Mouse (Mus musculus): ENCODE results near the gene Csdc2. TPM values are rescaled to one million over a fixed set of nuclear protein-coding genes. Genes with fewer than 3 reads are reported as not detected.
"Not testable (repeated sequence)": the region's sequence is repeated elsewhere in the genome, so short reads cannot be mapped to it uniquely, and the experiment has no call there.

Csdc2 gene
- polyA plus RNA-seq, 1 experiment from 2014 or later: 18.0 TPM

DNA sequence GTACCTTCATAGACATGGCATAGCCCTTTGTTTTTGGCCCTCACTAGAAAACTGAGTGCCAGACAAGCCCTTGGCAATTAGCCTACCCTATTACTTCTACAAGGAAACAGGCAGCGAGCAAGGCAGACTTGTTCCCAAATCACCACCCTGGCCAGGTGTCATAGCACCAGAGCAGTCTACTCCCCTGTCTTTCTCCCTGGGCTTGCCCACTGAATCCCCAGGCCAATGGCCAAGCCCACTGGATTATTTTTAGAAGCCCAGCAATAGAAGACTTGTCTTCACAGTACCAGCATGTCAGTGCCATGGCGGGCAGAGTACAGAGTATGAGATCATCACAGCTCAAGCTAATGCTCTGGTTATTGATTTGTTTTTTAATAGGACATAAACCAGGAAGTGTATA, 37.8 kb upstream of the Csdc2 start:
- ATAC-seq (ENCODE audit: low FRiP score) (no peak), DNase-seq (ENCODE audit: low spot score, missing footprints) (no peak)
- WGBS: 95% methylated on average over 2 of the region's 2 CpGs
- no peak overlapping the region for H3K4me3 ChIP-seq (ENCODE audit: low read depth, low read length)
- no peak overlapping the region for H3K4me2 ChIP-seq
- no peak overlapping the region for H3K27ac ChIP-seq (ENCODE audit: low read depth, low read length)
- H3K36me3 ChIP-seq (ENCODE audit: control insufficient read depth, insufficient read depth, low read length): peaks cover 10% of the 10 kb centered on the region
- H3K9ac ChIP-seq (ENCODE audit: low read length): no peak overlapping the region
- H3K27me3 ChIP-seq (ENCODE audit: control insufficient read depth, insufficient read depth, low read length): no peaks in the 10 kb centered on the region
- H3K9me3 ChIP-seq (ENCODE audit: control insufficient read depth, low read length): no peaks in the 10 kb centered on the region
- H3K4me1 ChIP-seq (ENCODE audit: control insufficient read depth, insufficient read depth, low read length): no peaks in the 10 kb centered on the region

DNA sequence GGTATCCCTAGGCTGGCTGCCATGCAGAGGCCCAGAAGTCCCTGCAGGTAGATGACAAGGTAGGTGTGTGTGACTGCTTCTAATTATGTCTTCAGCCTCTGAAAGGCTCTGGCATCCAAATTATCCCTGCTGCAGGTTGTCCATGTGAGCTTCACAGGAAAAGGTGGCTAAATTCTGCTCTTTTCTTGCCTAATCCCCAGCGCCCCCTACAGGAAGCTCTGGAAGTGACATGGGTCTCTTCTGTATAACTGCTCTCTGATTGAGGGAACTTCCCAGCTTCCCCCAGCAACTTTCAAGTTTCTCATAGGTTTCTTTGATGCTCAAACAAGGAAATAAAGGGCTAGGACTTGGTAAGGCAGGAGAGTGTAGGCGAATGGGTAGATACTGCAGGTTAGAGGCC, 31.6 kb upstream of the Csdc2 start:
- Histone ChIP-seq H3K27ac (ENCODE audit: low read depth, low read length) (no peak overlapping the region), H3K9me3 (ENCODE audit: control insufficient read depth, low read length) (no peaks in the 10 kb centered on the region), H3K4me1 (ENCODE audit: control insufficient read depth, insufficient read depth, low read length) (no peaks in the 10 kb centered on the region), H3K9ac (ENCODE audit: low read length) (no peak overlapping the region), H3K4me3 (ENCODE audit: low read depth, low read length) (no peak overlapping the region), H3K36me3 (ENCODE audit: control insufficient read depth, insufficient read depth, low read length) (peaks cover 23% of the 10 kb centered on the region), H3K4me2 (no peak overlapping the region), H3K27me3 (ENCODE audit: control insufficient read depth, insufficient read depth, low read length) (no peaks in the 10 kb centered on the region)
- WGBS: 38% methylated on average over 2 of the region's 2 CpGs
- DNase-seq (ENCODE audit: low spot score, missing footprints): peak; percentile 93
- no peak for ATAC-seq (ENCODE audit: low FRiP score)

DNA sequence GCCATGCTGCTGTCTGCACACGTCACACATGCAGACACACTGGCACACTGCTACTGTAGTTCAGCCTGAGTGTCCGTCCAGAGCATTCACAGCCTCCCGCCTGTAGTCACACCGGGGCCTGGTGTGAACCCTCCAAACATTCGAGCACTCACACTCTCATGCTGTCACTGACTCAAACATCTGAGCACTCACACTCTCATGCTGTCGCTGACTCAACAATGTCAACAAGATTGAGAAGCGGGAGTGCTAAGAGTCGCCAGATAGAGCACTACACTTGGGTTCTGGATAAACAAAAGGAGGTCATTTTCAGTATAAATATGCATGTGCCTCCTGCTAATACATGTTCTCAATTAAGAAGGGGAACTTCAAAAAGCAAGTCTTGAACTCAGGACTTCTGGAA, 28.6 kb upstream of the Csdc2 start:
- no peak for DNase-seq (ENCODE audit: low spot score, missing footprints)
- WGBS: 92% methylated on average over 8 of the region's 8 CpGs
- H3K4me3 ChIP-seq (ENCODE audit: low read depth, low read length): no peak overlapping the region
- H3K4me1 ChIP-seq (ENCODE audit: control insufficient read depth, insufficient read depth, low read length): no peaks in the 10 kb centered on the region
- no peak overlapping the region for H3K9ac ChIP-seq (ENCODE audit: low read length)
- peaks cover 18% of the 10 kb centered on the region for H3K36me3 ChIP-seq (ENCODE audit: control insufficient read depth, insufficient read depth, low read length)
- no peak overlapping the region for H3K27ac ChIP-seq (ENCODE audit: low read depth, low read length)
- no peaks in the 10 kb centered on the region for H3K9me3 ChIP-seq (ENCODE audit: control insufficient read depth, low read length)
- no peak overlapping the region for H3K4me2 ChIP-seq
- H3K27me3 ChIP-seq (ENCODE audit: control insufficient read depth, insufficient read depth, low read length): no peaks in the 10 kb centered on the region
- ATAC-seq (ENCODE audit: low FRiP score): no peak

DNA sequence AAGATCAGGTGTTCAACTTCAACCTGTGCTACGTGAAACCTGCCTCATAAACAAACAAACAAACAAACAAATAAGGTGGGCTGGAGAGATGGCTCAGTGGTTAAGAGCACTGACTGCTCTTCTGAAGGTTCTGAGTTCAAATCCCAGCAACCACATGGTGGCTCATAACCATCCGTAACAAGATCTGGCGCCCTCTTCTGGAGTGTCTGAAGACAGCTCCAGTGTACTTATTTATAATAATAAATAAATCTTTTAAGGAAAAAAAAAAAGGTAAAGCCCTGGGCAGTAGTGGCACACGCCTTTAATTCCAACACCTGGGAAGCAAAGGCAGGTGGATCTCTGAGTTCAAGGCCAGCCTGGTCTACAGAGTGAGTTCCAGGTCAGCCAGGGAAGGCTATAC, 27.8 kb upstream of the Csdc2 start:
- ATAC-seq (ENCODE audit: low FRiP score); H3K27ac ChIP-seq (ENCODE audit: low read depth, low read length); H3K4me2 ChIP-seq; H3K9me3 ChIP-seq (ENCODE audit: control insufficient read depth, low read length); DNase-seq (ENCODE audit: low spot score, missing footprints); H3K4me3 ChIP-seq (ENCODE audit: low read depth, low read length); H3K4me1 ChIP-seq (ENCODE audit: control insufficient read depth, insufficient read depth, low read length); H3K9ac ChIP-seq (ENCODE audit: low read length); H3K27me3 ChIP-seq (ENCODE audit: control insufficient read depth, insufficient read depth, low read length): not testable (repeated sequence)
- 83% methylated on average over 4 of the region's 4 CpGs for WGBS
- peaks cover 22% of the 10 kb centered on the region for H3K36me3 ChIP-seq (ENCODE audit: control insufficient read depth, insufficient read depth, low read length)

DNA sequence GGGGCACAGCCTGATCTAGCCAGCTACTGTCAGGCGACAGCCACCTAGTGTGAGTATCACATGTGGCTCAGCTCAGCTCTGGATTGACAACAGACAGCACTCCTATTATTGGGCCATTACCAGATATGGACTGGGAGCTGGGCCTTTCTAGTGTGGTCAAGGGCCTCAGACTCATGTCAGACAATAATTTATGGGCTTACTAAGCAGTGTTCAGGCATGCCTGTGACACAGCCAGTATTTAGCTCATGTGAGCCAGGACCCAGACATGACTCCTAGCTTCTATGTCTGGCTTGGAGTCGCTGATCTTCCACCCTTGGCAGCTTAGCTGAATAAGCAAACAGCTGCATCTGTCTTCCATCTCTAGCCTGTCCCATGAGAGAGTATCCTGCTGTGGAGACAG, 24.1 kb upstream of the Csdc2 start:
- H3K4me2 ChIP-seq: no peak overlapping the region
- no peaks in the 10 kb centered on the region for H3K9me3 ChIP-seq (ENCODE audit: control insufficient read depth, low read length)
- DNase-seq (ENCODE audit: low spot score, missing footprints) (no peak), ATAC-seq (ENCODE audit: low FRiP score) (no peak)
- 73% methylated on average over 2 of the region's 2 CpGs for WGBS
- H3K27ac ChIP-seq (ENCODE audit: low read depth, low read length): no peak overlapping the region
- H3K27me3 ChIP-seq (ENCODE audit: control insufficient read depth, insufficient read depth, low read length): no peaks in the 10 kb centered on the region
- no peaks in the 10 kb centered on the region for H3K4me1 ChIP-seq (ENCODE audit: control insufficient read depth, insufficient read depth, low read length)
- H3K9ac ChIP-seq (ENCODE audit: low read length): no peak overlapping the region
- no peak overlapping the region for H3K4me3 ChIP-seq (ENCODE audit: low read depth, low read length)
- peaks cover 21% of the 10 kb centered on the region for H3K36me3 ChIP-seq (ENCODE audit: control insufficient read depth, insufficient read depth, low read length)

DNA sequence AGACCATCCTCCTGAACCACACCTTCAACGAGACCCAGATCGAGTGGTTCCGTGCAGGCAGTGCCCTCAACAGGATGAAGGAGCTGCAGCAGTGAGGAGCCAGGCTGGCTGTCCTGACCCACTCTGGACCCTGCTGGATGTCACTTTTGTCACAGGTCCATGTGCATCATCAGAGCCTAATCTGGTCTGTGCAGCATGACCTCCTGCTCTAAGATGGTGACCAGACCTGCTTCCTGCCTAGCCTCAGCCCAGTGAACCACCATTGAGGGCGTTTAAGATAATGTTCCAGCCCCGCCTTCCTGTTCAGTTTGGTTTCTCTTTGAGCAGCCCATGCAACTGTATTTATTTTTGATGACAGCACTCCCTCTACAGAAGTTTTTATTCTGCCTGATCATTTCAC, 21.9 kb upstream of the Csdc2 start:
- H3K4me2 ChIP-seq: no peak overlapping the region
- WGBS: 87% methylated on average over 5 of the region's 5 CpGs
- ATAC-seq (ENCODE audit: low FRiP score) (no peak), DNase-seq (ENCODE audit: low spot score, missing footprints) (no peak)
- H3K27ac ChIP-seq (ENCODE audit: low read depth, low read length): no peak overlapping the region
- no peaks in the 10 kb centered on the region for H3K27me3 ChIP-seq (ENCODE audit: control insufficient read depth, insufficient read depth, low read length)
- H3K36me3 ChIP-seq (ENCODE audit: control insufficient read depth, insufficient read depth, low read length): peaks cover 17% of the 10 kb centered on the region
- no peaks in the 10 kb centered on the region for H3K4me1 ChIP-seq (ENCODE audit: control insufficient read depth, insufficient read depth, low read length)
- no peaks in the 10 kb centered on the region for H3K9me3 ChIP-seq (ENCODE audit: control insufficient read depth, low read length)
- no peak overlapping the region for H3K4me3 ChIP-seq (ENCODE audit: low read depth, low read length)
- H3K9ac ChIP-seq (ENCODE audit: low read length): no peak overlapping the region

DNA sequence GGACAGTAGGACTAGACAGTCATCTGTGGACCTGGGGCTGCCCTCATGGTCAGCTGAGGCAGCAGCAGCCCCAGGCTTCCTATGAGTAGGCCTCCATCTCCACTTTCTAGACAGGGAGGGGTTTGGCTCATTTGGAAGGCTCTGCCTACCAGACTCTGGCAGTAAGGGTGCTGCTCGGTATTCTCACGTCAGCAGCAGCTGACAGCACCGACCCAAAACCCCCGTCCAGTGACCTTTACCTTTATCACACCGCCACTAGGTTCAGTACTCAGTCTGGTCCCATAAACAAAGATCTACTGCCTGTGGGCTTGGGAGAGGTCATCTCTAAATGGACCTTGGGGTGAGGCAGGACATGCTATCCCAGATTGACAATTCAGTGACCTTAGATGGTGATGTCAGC, 20.9 kb upstream of the Csdc2 start:
- Histone ChIP-seq H3K9me3 (ENCODE audit: control insufficient read depth, low read length) (no peaks in the 10 kb centered on the region), H3K9ac (ENCODE audit: low read length) (no peak overlapping the region), H3K36me3 (ENCODE audit: control insufficient read depth, insufficient read depth, low read length) (peaks cover 13% of the 10 kb centered on the region), H3K27ac (ENCODE audit: low read depth, low read length) (no peak overlapping the region), H3K4me3 (ENCODE audit: low read depth, low read length) (no peak overlapping the region), H3K27me3 (ENCODE audit: control insufficient read depth, insufficient read depth, low read length) (no peaks in the 10 kb centered on the region), H3K4me1 (ENCODE audit: control insufficient read depth, insufficient read depth, low read length) (no peaks in the 10 kb centered on the region), H3K4me2 (no peak overlapping the region)
- 87% methylated on average over 5 of the region's 5 CpGs for WGBS
- ATAC-seq (ENCODE audit: low FRiP score) (no peak), DNase-seq (ENCODE audit: low spot score, missing footprints) (no peak)

DNA sequence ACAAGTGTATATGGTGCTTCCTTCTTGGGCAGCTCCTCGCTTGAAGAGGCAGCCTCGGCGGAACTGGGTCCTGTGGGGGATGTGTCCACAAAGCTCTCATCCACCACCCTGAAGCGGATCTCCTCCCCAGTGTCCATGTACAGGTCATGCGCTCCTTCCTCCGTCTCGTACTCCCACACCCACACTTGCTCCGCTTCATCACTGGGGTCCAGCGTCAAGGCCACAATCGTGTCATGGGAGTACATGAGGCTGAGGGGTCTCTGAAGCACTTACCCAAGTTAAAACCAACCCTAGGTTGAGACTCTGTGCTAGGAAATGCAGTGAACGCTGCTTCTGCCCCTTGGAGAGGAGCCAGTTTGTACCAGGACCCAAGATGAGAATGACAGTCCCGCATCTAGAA, 19.4 kb upstream of the Csdc2 start:
- no peaks in the 10 kb centered on the region for H3K4me1 ChIP-seq (ENCODE audit: control insufficient read depth, insufficient read depth, low read length)
- DNase-seq (ENCODE audit: low spot score, missing footprints) (no peak), ATAC-seq (ENCODE audit: low FRiP score) (no peak)
- H3K4me3 ChIP-seq (ENCODE audit: low read depth, low read length): no peak overlapping the region
- H3K27ac ChIP-seq (ENCODE audit: low read depth, low read length): no peak overlapping the region
- H3K4me2 ChIP-seq: no peak overlapping the region
- no peak overlapping the region for H3K9ac ChIP-seq (ENCODE audit: low read length)
- peaks cover 13% of the 10 kb centered on the region for H3K36me3 ChIP-seq (ENCODE audit: control insufficient read depth, insufficient read depth, low read length)
- H3K9me3 ChIP-seq (ENCODE audit: control insufficient read depth, low read length): no peaks in the 10 kb centered on the region
- WGBS: 93% methylated on average over 12 of the region's 12 CpGs
- H3K27me3 ChIP-seq (ENCODE audit: control insufficient read depth, insufficient read depth, low read length): no peaks in the 10 kb centered on the region

DNA sequence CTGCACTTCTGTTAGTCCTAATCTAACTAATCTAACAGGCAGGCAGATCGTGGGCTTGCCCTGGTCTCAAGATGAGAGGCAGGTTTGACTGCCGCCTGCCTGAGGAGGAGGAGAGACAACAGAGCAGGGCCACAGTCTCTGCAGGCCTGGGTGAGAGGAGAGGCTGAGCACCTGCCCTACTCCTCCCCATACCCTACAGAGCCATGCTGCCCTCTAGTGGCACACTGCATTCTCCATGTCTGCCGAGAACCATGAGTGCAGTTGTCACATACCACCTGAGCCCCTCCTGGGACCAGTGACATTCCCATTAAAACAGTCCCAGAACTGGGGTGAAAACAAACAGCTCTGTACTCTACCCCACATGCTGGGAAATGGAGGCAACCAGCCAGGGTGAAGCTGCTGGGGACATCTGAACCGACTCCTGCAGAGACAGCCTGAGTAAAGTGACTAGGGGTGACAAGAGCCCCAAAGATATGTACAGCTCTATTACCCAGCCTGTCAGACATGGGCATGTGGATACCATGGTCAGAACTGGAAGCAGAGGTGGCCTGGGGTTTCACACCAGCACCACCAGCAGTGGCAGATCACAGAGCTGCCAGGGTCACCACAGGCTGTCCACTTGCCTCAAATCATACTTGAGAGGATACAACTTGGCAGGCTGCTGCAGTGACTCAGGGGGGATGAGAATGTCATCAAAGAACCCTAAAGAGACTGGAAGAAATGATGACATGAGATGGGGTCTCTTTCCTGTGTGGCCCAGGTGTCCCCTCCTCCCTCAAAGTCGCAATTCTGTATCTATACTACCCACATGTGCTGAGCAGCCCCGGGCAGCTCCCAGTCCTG, 18.7 kb upstream of the Csdc2 start:
- Histone ChIP-seq H3K36me3 (ENCODE audit: control insufficient read depth, insufficient read depth, low read length) (peaks cover 10% of the 10 kb centered on the region), H3K4me3 (ENCODE audit: low read depth, low read length) (no peak overlapping the region), H3K4me2 (no peak overlapping the region), H3K27ac (ENCODE audit: low read depth, low read length) (no peak overlapping the region), H3K4me1 (ENCODE audit: control insufficient read depth, insufficient read depth, low read length) (no peaks in the 10 kb centered on the region), H3K27me3 (ENCODE audit: control insufficient read depth, insufficient read depth, low read length) (no peaks in the 10 kb centered on the region), H3K9ac (ENCODE audit: low read length) (no peak overlapping the region), H3K9me3 (ENCODE audit: control insufficient read depth, low read length) (no peaks in the 10 kb centered on the region)
- peak; percentile 90 for DNase-seq (ENCODE audit: low spot score, missing footprints)
- 59% methylated on average over 6 of the region's 6 CpGs for WGBS
- peak; percentile 62; the same call in 1 of the 2 replicates for ATAC-seq (ENCODE audit: low FRiP score)

Measured in midbrain, embryonic 11.5 days (tissue).